Mouse (Mus musculus): ENCODE measurements at regions not wholly inside any gene's neighbourhood (a gene's known extent, or its start where the extent isn't known, plus 50 kb on each side); places are given as distances from the start of the nearest gene placed in this dataset.
A peak's percentile ranks its signal among the peaks of the same experiment; 100 is the strongest.

GRCm38 (mm10) chr2:146631098-146631497 lies 119.0 kb upstream of the Ralgapa2 start:
- ATAC-seq (ENCODE audit: low FRiP score): no peak
- no peak overlapping the region for H3K4me2 ChIP-seq
- no peaks in the 10 kb centered on the region for H3K4me1 ChIP-seq (replicated peaks)
- H3K27me3 ChIP-seq: peaks cover 77% of the 10 kb centered on the region
- WGBS: 74% methylated on average over 5 of the region's 5 CpGs
- H3K9me3 ChIP-seq: no peaks in the 10 kb centered on the region
- H3K4me3 ChIP-seq: no peak overlapping the region
- no peaks in the 10 kb centered on the region for H3K36me3 ChIP-seq
- H3K27ac ChIP-seq: no peak overlapping the region
- no peak overlapping the region for H3K9ac ChIP-seq

GRCm38 (mm10) chr2:146633329-146634070 lies 121.4 kb upstream of the Ralgapa2 start:
- H3K27ac ChIP-seq: no peak overlapping the region
- peak; percentile 71; the same call in 1 of the 2 replicates for ATAC-seq (ENCODE audit: low FRiP score)
- H3K9me3 ChIP-seq: no peaks in the 10 kb centered on the region
- 51% methylated on average over 16 of the region's 16 CpGs for WGBS
- H3K36me3 ChIP-seq: no peaks in the 10 kb centered on the region
- H3K4me3 ChIP-seq: no peak overlapping the region
- H3K4me1 ChIP-seq (replicated peaks): no peaks in the 10 kb centered on the region
- peaks cover 78% of the 10 kb centered on the region for H3K27me3 ChIP-seq
- H3K4me2 ChIP-seq: no peak overlapping the region
- no peak overlapping the region for H3K9ac ChIP-seq

GRCm38 (mm10) chr2:146637573-146637972 lies 125.4 kb upstream of the Ralgapa2 start:
- ATAC-seq (ENCODE audit: low FRiP score): no peak
- WGBS: 77% methylated on average over 5 of the region's 5 CpGs
- Histone ChIP-seq H3K4me2 (no peak overlapping the region), H3K9ac (no peak overlapping the region), H3K27me3 (peaks cover 40% of the 10 kb centered on the region), H3K9me3 (no peaks in the 10 kb centered on the region), H3K4me1 (replicated peaks) (no peaks in the 10 kb centered on the region), H3K4me3 (no peak overlapping the region), H3K36me3 (no peaks in the 10 kb centered on the region), H3K27ac (no peak overlapping the region)

GRCm38 (mm10) chr2:146646237-146646972 lies 134.3 kb upstream of the Ralgapa2 start:
- WGBS: 14% methylated on average over 16 of the region's 16 CpGs
- H3K9ac ChIP-seq: no peak overlapping the region; the same call in 1 of the 2 replicates
- H3K27me3 ChIP-seq: peaks cover 11% of the 10 kb centered on the region
- H3K36me3 ChIP-seq: no peaks in the 10 kb centered on the region
- H3K4me2 ChIP-seq: peak overlapping the region; percentile 39
- peak overlapping the region; percentile 41 for H3K27ac ChIP-seq
- no peak overlapping the region for H3K4me3 ChIP-seq
- H3K4me1 ChIP-seq (replicated peaks): peaks cover 9% of the 10 kb centered on the region
- ATAC-seq (ENCODE audit: low FRiP score): peak; percentile 87; the same call in 1 of the 2 replicates
- no peaks in the 10 kb centered on the region for H3K9me3 ChIP-seq

- H3K4me2 ChIP-seq: peak overlapping the region; percentile 39
Observed at GRCm38 (mm10) chr2:146646973-146647282, 134.8 kb upstream of the Ralgapa2 start.

GRCm38 (mm10) chr2:146661346-146661745 lies 149.2 kb upstream of the Ralgapa2 start:
- Histone ChIP-seq H3K4me2 (no peak overlapping the region), H3K27ac (no peak overlapping the region), H3K4me3 (no peak overlapping the region), H3K9me3 (no peaks in the 10 kb centered on the region), H3K9ac (no peak overlapping the region), H3K27me3 (peaks cover 11% of the 10 kb centered on the region; the same call in 1 of the 2 replicates), H3K4me1 (replicated peaks) (no peaks in the 10 kb centered on the region), H3K36me3 (no peaks in the 10 kb centered on the region)
- WGBS: 54% methylated on average over 3 of the region's 3 CpGs
- no peak for ATAC-seq (ENCODE audit: low FRiP score)

More at GRCm38 (mm10) chr2:146646973-146647282, 134.8 kb upstream of the Ralgapa2 start:
- 84% methylated on average over 2 of the region's 2 CpGs for WGBS
- H3K36me3 ChIP-seq: no peaks in the 10 kb centered on the region
- no peak overlapping the region for H3K9ac ChIP-seq
- no peak overlapping the region for H3K4me3 ChIP-seq
- peak overlapping the region; percentile 41; the same call in 1 of the 2 replicates for H3K27ac ChIP-seq
- peak; percentile 56; the same call in 1 of the 2 replicates for ATAC-seq (ENCODE audit: low FRiP score)
- peaks cover 11% of the 10 kb centered on the region for H3K27me3 ChIP-seq
- peaks cover 9% of the 10 kb centered on the region for H3K4me1 ChIP-seq (replicated peaks)
- no peaks in the 10 kb centered on the region for H3K9me3 ChIP-seq

- no peak for ATAC-seq (ENCODE audit: low FRiP score)
- Histone ChIP-seq H3K4me3 (no peak overlapping the region), H3K4me1 (replicated peaks) (no peaks in the 10 kb centered on the region), H3K27me3 (peaks cover 8% of the 10 kb centered on the region; the same call in 1 of the 2 replicates), H3K9ac (no peak overlapping the region), H3K4me2 (no peak overlapping the region), H3K36me3 (no peaks in the 10 kb centered on the region), H3K9me3 (no peaks in the 10 kb centered on the region), H3K27ac (no peak overlapping the region)
- 40% methylated on average over 2 of the region's 2 CpGs for WGBS
Observed at GRCm38 (mm10) chr2:146672761-146673160, 160.6 kb upstream of the Ralgapa2 start.

GRCm38 (mm10) chr2:146681979-146682378 lies 169.8 kb upstream of the Ralgapa2 start:
- Histone ChIP-seq H3K9me3 (no peaks in the 10 kb centered on the region), H3K4me2 (no peak overlapping the region), H3K9ac (no peak overlapping the region), H3K4me3 (no peak overlapping the region), H3K27ac (no peak overlapping the region), H3K36me3 (no peaks in the 10 kb centered on the region), H3K27me3 (peaks cover 5% of the 10 kb centered on the region), H3K4me1 (replicated peaks) (no peaks in the 10 kb centered on the region)
- ATAC-seq (ENCODE audit: low FRiP score): no peak
- 77% methylated on average over 3 of the region's 3 CpGs for WGBS

- 63% methylated on average over 5 of the region's 5 CpGs for WGBS
- Histone ChIP-seq H3K4me1 (replicated peaks) (no peaks in the 10 kb centered on the region), H3K4me3 (no peak overlapping the region), H3K36me3 (no peaks in the 10 kb centered on the region), H3K27me3 (peaks cover 10% of the 10 kb centered on the region), H3K27ac (no peak overlapping the region), H3K9me3 (no peaks in the 10 kb centered on the region), H3K4me2 (no peak overlapping the region), H3K9ac (no peak overlapping the region)
- ATAC-seq (ENCODE audit: low FRiP score): peak; percentile 57
Observed at GRCm38 (mm10) chr2:146685854-146686507, 169.7 kb upstream of the Kiz start.

- no peak overlapping the region for H3K27ac ChIP-seq
- ATAC-seq (ENCODE audit: low FRiP score): no peak
- peaks cover 6% of the 10 kb centered on the region; the same call in 1 of the 2 replicates for H3K4me1 ChIP-seq (replicated peaks)
Observed at GRCm38 (mm10) chr2:146688544-146688943, 167.1 kb upstream of the Kiz start.

GRCm38 (mm10) chr2:146693484-146693883 lies 162.2 kb upstream of the Kiz start:
- no peaks in the 10 kb centered on the region for H3K9me3 ChIP-seq
- no peak overlapping the region for H3K27ac ChIP-seq
- H3K36me3 ChIP-seq: no peaks in the 10 kb centered on the region
- peaks cover 11% of the 10 kb centered on the region for H3K4me1 ChIP-seq (replicated peaks)
- WGBS: 45% methylated on average over 2 of the region's 2 CpGs
- no peak overlapping the region for H3K9ac ChIP-seq
- peaks cover 4% of the 10 kb centered on the region; the same call in 1 of the 2 replicates for H3K27me3 ChIP-seq
- no peak overlapping the region for H3K4me3 ChIP-seq
- no peak overlapping the region; the same call in 1 of the 2 replicates for H3K4me2 ChIP-seq
- ATAC-seq (ENCODE audit: low FRiP score): peak; percentile 11; the same call in 1 of the 2 replicates

More at GRCm38 (mm10) chr2:146688544-146688943, 167.1 kb upstream of the Kiz start:
- Histone ChIP-seq H3K9ac (no peak overlapping the region), H3K9me3 (no peaks in the 10 kb centered on the region), H3K27me3 (peaks cover 10% of the 10 kb centered on the region), H3K4me3 (no peak overlapping the region), H3K4me2 (no peak overlapping the region), H3K36me3 (no peaks in the 10 kb centered on the region)
- WGBS: 80% methylated on average over 7 of the region's 7 CpGs

- 27% methylated on average over 5 of the region's 5 CpGs for WGBS
- Histone ChIP-seq H3K9me3 (no peaks in the 10 kb centered on the region), H3K4me2 (peak overlapping the region; percentile 31), H3K9ac (no peak overlapping the region), H3K4me1 (replicated peaks) (peaks cover 11% of the 10 kb centered on the region), H3K4me3 (no peak overlapping the region), H3K27ac (no peak overlapping the region; the same call in 1 of the 2 replicates), H3K27me3 (peaks cover 4% of the 10 kb centered on the region; the same call in 1 of the 2 replicates), H3K36me3 (no peaks in the 10 kb centered on the region)
- peak; percentile 72 for ATAC-seq (ENCODE audit: low FRiP score)
Observed at GRCm38 (mm10) chr2:146694041-146694440, 161.6 kb upstream of the Kiz start.

Measured in hindbrain, embryonic 13.5 days (tissue).